Mouse (Mus musculus) heart, embryonic 14.5 days (tissue): Measurements from ENCODE around the gene Cyp4f17. TPM values are rescaled to one million over a fixed set of nuclear protein-coding genes. Genes with fewer than 3 reads are reported as not detected.
A peak's percentile ranks its signal among the peaks of the same experiment; 100 is the strongest.
"Not testable (repeated sequence)": the region's sequence is repeated elsewhere in the genome, so short reads cannot be mapped to it uniquely, and the experiment has no call there.

ENCODE experiments used
- ATAC-seq: fragments of 200-750 bp; cut with Nextera tagmentation; 2 replicates; pipeline ENCODE4 v1.8.0; 2017; ENCODE audit warnings: low read depth, moderate TSS enrichment; ENCODE audit not compliant: insufficient number of reproducible peaks, insufficient read depth, low FRiP score
- H3K27ac ChIP-seq, 2 experiments: fragments of 200-500 bp in 1 of 2; fragments of 300-500 bp in 1 of 2; sonication (generic) in 1 of 2; replicated peaks in 1 of 2; 2 replicates each; pipeline ENCODE4 v1.5.1; 2012 to 2014; ENCODE audit warnings: low read depth in 2 of 2, low read length in 2 of 2, control low read depth in 1 of 2, mild to moderate bottlenecking in 1 of 2, mixed read lengths in 1 of 2; ENCODE audit not compliant: control insufficient read depth in 1 of 2, insufficient read depth in 1 of 2
- H3K27me3 ChIP-seq: fragments of 300-500 bp; sonication (generic); 2 replicates; pipeline ENCODE4 v1.6.1; 2014; ENCODE audit warnings: mild to moderate bottlenecking, low read length, control low read depth; ENCODE audit not compliant: control insufficient read depth, insufficient read depth
- H3K36me3 ChIP-seq: fragments of 300-500 bp; sonication (generic); 2 replicates; pipeline ENCODE4 v1.6.1; 2014; ENCODE audit warnings: mild to moderate bottlenecking, control low read depth, low read length, mixed read lengths; ENCODE audit not compliant: control insufficient read depth, insufficient read depth
- H3K4me1 ChIP-seq, 2 experiments: fragments of 200-500 bp in 1 of 2; fragments of 300-500 bp in 1 of 2; sonication (generic) in 1 of 2; 2 replicates each; pipeline ENCODE4 v1.6.1; 2012 to 2014; ENCODE audit warnings: low read length in 2 of 2, control low read depth in 1 of 2, mixed read lengths in 1 of 2; ENCODE audit not compliant: control insufficient read depth in 2 of 2, insufficient read depth in 2 of 2
- H3K4me2 ChIP-seq: fragments of 300-500 bp; sonication (generic); 2 replicates; pipeline ENCODE4 v1.6.1; 2014; ENCODE audit warnings: mild to moderate bottlenecking, low read length
- H3K4me3 ChIP-seq, 2 experiments: fragments of 200-500 bp in 1 of 2; fragments of 300-500 bp in 1 of 2; sonication (generic) in 1 of 2; 2 replicates each; pipeline ENCODE4 v1.5.1; 2012 to 2014; ENCODE audit warnings: low read length in 2 of 2, mild to moderate bottlenecking in 2 of 2, control low read depth in 1 of 2, low read depth in 1 of 2, moderate library complexity in 1 of 2; ENCODE audit not compliant: control insufficient read depth in 1 of 2, insufficient read depth in 1 of 2
- H3K9ac ChIP-seq: fragments of 300-500 bp; sonication (generic); 2 replicates; pipeline ENCODE4 v1.6.1; 2014; ENCODE audit warnings: mild to moderate bottlenecking, low read length
- H3K9me3 ChIP-seq: fragments of 300-500 bp; sonication (generic); 2 replicates; pipeline ENCODE4 v1.6.1; 2016; ENCODE audit warnings: low read length, control low read depth; ENCODE audit not compliant: control insufficient read depth
- WGBS: fragments of 180-500 bp; shearing (Covaris S2); extraction: QIAGEN DNeasy Blood & Tissue Kit; methylation state at CpG from one replicate; pipeline ENCODE4 v1.1.7; 2014; 5-methylcytosine and 5-hydroxymethylcytosine counted together
- polyA plus RNA-seq: library from polyadenylated mRNA; unstranded; fragments of >200 nt; fragmentation: Nextera tagmentation; extraction: Ambion mirVana; gene quantifications from 2 replicates; pipeline ENCODE4 v1.2.1, GENCODE M21; 2014

Gene Cyp4f17
- polyA plus RNA-seq, 1 experiment from 2014 or later, result 8.3 TPM

DNA sequence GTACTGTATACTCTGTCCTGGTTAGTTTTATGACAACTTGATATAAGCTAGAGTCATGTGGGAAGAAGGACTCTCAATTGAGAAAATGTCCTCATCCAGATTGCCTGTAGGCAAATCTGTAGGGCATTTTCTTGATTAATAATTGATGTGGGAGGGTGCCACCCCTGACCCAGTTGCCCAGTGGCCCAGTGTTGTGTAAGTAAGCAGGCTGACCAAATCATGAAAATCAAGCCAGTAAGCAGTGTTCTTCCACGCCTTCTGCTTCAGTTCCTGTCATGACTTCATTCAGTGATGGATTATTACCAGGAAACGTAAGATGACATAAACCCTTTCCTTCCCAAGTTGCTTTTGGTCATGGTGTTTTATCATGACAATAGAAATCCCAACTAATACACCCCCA lies 2.7 kb upstream of the Cyp4f17 start:
- WGBS, result 72% methylated on average over 2 of the region's 2 CpGs
- ATAC-seq, result no peak

DNA sequence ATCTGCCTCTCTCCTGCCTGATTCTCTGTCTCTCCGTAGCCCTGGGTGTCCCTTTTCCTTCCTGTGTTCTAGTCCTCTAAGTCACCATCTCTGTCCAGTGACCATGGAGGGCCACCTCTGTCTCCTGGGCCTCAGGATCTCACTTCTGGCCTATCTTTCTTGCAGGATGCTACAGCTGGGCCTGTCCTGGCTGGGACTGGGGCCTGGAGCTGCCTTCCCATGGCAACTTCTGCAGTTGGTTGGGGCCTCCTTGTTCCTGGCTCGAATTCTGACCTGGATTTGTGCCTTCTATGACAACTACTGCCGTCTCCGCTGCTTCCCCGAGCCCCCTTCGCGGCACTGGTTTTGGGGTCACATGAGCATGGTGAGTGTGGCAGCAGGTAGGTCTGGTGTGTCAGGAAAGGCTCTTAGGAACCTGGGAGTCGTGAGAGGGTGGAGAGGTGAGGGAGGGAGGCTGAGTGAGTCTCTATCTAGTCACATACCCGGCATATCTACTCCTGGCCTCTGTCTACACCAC lies 937 bp downstream of the Cyp4f17 start:
- Histone ChIP-seq H3K27me3 (no peaks in the 10 kb centered on the region), H3K27ac (peak overlapping the region; percentile 67 to 83), H3K36me3 (peaks cover 5% of the 10 kb centered on the region; the same call in 1 of the 2 replicates), H3K4me2 (peak overlapping the region; percentile 70), H3K4me1 (peaks cover 13 to 27% of the 10 kb centered on the region in 2 experiments), H3K9me3 (no peaks in the 10 kb centered on the region), H3K9ac (peak overlapping the region; percentile 76), H3K4me3 (peak overlapping the region; percentile 41 to 67)
- ATAC-seq, result peak; percentile 16; the same call in 1 of the 2 replicates
- 46% methylated on average over 9 of the region's 9 CpGs for WGBS

More for the DNA sequence above, 2.7 kb upstream of the Cyp4f17 start:
- Histone ChIP-seq H3K27ac (no peak overlapping the region), H3K4me1 (peaks cover 13 to 31% of the 10 kb centered on the region in 2 experiments), H3K27me3 (no peaks in the 10 kb centered on the region), H3K4me3 (no peak overlapping the region), H3K9ac (no peak overlapping the region), H3K9me3 (no peaks in the 10 kb centered on the region), H3K4me2 (no peak overlapping the region), H3K36me3 (no peaks in the 10 kb centered on the region)

DNA sequence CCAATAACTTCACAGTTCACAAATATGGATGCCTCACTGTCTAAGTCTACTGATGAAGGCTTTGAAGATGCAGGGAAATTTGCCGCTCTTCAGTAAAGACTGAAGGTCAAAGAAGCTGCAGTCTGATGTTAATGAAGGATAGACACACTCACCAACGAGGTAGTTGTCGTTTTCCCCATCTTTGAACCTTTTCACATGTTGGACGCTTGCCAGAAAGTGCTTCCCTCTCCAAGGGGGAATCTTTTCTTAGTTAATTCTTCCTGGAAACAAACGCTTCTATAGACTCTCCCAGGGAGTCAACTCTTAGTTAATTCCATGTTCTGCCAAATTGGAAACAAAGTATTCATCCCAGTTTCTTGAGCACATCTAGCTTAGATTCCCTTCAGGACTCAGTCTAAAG lies 10.3 kb downstream of the Cyp4f17 start:
- Histone ChIP-seq H3K9ac (no peak overlapping the region), H3K4me1 (no peaks in the 10 kb centered on the region), H3K4me2 (no peak overlapping the region), H3K27me3 (no peaks in the 10 kb centered on the region), H3K36me3 (0 out of 2 replicates have a peak, but pooled peaks cover 4% of the 10 kb centered on the region), H3K4me3 (no peak overlapping the region), H3K27ac (no peak overlapping the region), H3K9me3 (no peaks in the 10 kb centered on the region)
- 77% methylated on average over 5 of the region's 5 CpGs for WGBS
- ATAC-seq, result no peak

DNA sequence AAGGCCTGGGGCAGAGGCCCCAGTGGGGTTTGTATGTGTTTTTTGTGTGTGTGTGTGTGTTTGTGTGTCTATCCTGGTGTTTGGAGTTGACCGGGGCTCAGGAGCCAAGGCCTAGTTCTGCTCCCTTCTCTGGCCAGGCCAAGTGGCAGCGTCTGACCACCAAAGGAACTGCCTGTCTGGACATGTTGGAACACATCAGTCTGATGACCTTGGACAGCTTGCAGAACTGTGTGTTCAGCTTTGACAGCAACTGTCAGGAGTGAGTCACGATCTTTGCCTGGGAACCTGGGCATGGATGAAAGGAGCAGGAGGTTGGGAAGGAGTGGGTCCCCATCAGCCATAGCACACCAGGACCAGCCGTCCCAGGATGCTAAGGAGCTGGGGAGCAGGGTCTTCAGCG lies 16.1 kb downstream of the Cyp4f17 start:
- Histone ChIP-seq H3K4me1 (no peaks in the 10 kb centered on the region), H3K36me3 (peaks cover 27% of the 10 kb centered on the region), H3K27me3 (no peaks in the 10 kb centered on the region), H3K4me3 (no peak overlapping the region), H3K9ac (no peak overlapping the region), H3K27ac (no peak overlapping the region), H3K9me3 (no peaks in the 10 kb centered on the region), H3K4me2 (no peak overlapping the region)
- no peak for ATAC-seq
- 80% methylated on average over 5 of the region's 5 CpGs for WGBS

DNA sequence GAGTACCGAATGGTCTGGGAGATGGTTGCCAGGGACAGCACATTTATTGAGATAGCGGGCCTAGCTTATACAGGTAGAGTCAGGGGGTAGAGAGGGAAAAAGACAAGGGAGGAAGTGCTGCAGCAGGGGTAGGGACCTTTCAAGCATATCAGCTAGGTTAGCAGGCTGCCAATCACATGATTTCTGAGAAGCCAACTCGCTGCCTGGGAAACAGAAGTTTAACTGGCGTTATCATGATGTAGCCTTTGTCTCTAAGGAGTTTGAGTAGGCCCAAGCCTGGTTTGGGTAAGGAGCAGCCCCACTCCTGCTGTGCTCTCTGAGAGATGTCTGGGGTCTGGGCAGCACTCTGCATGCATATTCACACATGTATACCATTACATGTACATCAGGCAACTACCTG lies 16.5 kb downstream of the Cyp4f17 start:
- peaks cover 27% of the 10 kb centered on the region for H3K36me3 ChIP-seq
- 75% methylated on average over 4 of the region's 4 CpGs for WGBS

DNA sequence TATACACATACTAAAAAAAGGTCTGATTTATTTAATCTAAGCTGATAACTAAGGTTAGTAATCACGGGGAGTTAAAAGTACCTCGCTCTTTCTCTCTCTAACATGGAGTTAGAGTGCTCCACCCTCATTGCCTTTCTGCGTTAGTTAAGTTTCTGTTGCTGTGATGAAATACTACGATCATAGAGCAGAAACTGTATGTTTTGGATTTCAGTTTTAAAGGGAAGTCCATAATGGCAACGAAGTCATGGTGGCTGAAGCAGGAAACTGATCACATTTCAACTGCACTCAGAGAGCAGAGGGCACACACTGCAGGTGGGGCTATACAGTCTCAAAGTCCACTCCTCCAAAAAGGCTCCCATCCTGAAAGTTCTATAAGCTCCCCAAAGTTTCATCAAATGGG lies 17.0 kb downstream of the Cyp4f17 start:
- Histone ChIP-seq H3K4me2 (no peak overlapping the region), H3K27ac (no peak overlapping the region), H3K4me3 (no peak overlapping the region), H3K9me3 (no peaks in the 10 kb centered on the region), H3K4me1 (no peaks in the 10 kb centered on the region), H3K27me3 (no peaks in the 10 kb centered on the region), H3K36me3 (peaks cover 27% of the 10 kb centered on the region), H3K9ac (no peak overlapping the region)
- 83% methylated on average over 5 of the region's 5 CpGs for WGBS
- no peak for ATAC-seq

More for the DNA sequence above, 16.5 kb downstream of the Cyp4f17 start:
- H3K9ac ChIP-seq, result no peak overlapping the region
- H3K4me1 ChIP-seq, result no peaks in the 10 kb centered on the region
- no peak overlapping the region for H3K4me3 ChIP-seq
- H3K4me2 ChIP-seq, result no peak overlapping the region
- no peak for ATAC-seq
- H3K27me3 ChIP-seq, result no peaks in the 10 kb centered on the region
- no peak overlapping the region for H3K27ac ChIP-seq
- no peaks in the 10 kb centered on the region for H3K9me3 ChIP-seq

DNA sequence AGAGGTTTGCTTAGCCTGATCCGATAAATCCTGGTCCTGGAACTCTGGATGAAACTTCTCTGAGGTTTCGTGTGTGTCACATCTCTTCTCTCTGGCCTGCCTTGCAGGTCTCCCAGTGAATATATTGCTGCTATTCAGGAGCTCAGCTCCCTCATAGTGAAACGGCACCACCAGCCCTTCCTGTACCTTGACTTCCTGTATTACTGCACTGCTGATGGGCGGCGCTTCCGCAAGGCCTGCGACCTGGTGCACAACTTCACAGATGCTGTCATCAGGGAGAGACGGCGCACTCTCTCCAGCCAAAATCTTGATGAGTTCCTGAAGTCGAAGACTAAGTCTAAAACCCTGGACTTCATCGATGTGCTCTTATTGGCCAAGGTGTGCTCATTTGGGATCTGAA lies 18.0 kb downstream of the Cyp4f17 start:
- Histone ChIP-seq H3K36me3 (peaks cover 27% of the 10 kb centered on the region), H3K9me3 (no peaks in the 10 kb centered on the region), H3K9ac (no peak overlapping the region), H3K4me3 (no peak overlapping the region), H3K27me3 (no peaks in the 10 kb centered on the region), H3K4me1 (peaks cover 0 to 3% of the 10 kb centered on the region in 2 experiments; a peak in 1 of 4 replicates), H3K27ac (no peak overlapping the region), H3K4me2 (no peak overlapping the region)
- ATAC-seq, result no peak
- WGBS, result 84% methylated on average over 11 of the region's 11 CpGs

DNA sequence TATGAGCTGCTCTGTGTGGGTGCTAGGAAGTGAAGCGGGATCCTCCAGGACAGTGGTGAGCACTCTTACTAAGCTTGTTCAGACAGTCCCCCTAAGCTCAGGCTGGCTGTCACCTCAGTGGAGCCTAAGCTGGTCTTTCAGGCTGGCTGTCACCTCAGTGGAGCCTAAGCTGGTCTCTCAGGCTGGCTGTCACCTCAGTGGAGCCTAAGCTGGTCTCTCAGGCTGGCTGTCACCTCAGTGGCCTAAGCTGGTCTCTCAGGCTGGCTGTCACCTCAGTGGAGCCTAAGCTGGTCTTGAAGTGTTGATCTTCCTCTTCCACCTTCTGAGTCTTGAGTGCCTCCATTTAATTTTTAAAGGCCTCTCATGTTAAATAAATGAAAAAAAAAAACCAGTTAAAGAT lies 20.5 kb downstream of the Cyp4f17 start:
- not testable (repeated sequence) for H3K4me1 ChIP-seq, H3K4me3 ChIP-seq, H3K27ac ChIP-seq, H3K9me3 ChIP-seq, ATAC-seq, H3K4me2 ChIP-seq, H3K27me3 ChIP-seq, H3K9ac ChIP-seq
- peaks cover 22% of the 10 kb centered on the region for H3K36me3 ChIP-seq
- WGBS, result 85% methylated on average over 1 of the region's 1 CpGs
